Mouse (Mus musculus): ENCODE measurements around the gene Lrguk. TPM values are rescaled to one million over a fixed set of nuclear protein-coding genes. Genes with fewer than 3 reads are reported as not detected.

Lrguk gene
- polyA plus RNA-seq, 2 experiments, result 0.29 to 0.43 TPM

DNA sequence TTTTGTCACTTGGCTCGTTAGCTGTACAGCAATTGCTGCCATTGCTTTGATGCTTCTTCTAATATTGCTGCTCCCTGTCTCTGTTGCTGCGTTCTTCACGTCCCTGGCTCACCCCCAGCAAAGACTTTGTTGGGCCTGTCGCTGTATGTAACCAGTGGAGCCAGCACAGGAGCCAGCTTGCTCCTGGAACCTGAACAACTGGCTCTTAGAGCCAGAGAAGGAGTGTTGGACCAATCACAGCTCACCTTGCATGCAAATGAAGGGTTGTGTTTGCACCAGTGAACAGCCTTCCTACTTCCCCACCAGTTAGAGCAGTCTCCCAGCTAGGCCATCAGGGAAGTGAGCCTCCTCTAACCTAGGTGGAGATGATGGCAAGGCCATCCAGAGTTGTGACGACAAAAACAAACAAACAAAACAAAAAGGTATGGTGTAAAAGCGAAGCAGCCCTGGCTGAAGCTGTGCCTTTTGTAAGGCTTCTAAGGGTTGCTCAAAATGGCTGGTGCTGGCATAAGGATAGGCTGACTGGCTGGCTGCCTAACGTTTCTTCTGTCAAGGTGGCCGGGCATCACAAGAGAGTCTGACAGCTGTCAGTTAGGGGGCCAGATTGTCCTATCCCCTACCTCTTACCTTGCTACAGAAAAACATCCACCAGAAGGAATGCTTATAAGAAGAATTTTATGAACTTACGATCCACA lies 15.7 kb downstream of the Lrguk start:
- ATAC-seq (ENCODE audit: low FRiP score, low read depth), result no peak
- WGBS, result 75% methylated on average over 9 of the region's 9 CpGs

DNA sequence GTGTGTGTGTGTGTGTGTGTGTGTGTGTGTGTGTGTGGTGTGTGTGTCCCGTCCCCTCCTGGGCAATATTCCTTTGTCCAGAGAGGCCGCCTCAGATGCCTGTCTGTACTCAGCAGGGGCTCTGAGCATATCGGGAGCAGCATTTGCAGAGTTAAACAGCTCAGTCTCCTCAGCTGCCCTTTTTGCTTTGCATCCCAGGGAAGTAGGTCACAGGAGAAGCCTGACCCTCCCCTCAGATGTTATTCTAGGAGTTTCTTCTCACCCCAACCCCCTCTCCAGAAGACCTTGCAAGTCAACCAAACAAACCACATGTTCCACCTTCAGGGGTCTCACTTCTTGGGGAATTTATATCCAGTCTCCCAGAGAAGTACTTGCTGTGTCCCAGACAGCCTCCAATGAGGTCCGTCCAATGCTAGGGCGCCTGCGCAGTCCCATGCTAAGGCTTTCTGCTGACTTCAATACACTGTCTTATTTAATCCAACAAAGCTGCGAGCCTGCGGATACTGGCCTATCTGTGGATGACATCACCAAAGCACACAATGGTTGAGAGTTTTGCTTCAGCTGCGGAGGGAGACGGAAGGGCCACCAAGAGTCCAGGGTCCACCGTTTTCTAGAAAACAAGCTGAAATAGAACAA lies 17.4 kb downstream of the Lrguk start:
- no peak overlapping the region for H3K27ac ChIP-seq (replicated peaks; ENCODE audit: low read depth, low read length)
- H3K36me3 ChIP-seq (ENCODE audit: control insufficient read depth, insufficient read depth, low read length), result no peaks in the 10 kb centered on the region
- no peaks in the 10 kb centered on the region for H3K9me3 ChIP-seq (ENCODE audit: control insufficient read depth, low read length)
- WGBS, result 88% methylated on average over 10 of the region's 11 CpGs
- 0 out of 2 replicates have a peak, but pooled peaks cover 2% of the 10 kb centered on the region for H3K4me1 ChIP-seq (ENCODE audit: control insufficient read depth, insufficient read depth, low read length)
- DNase-seq (ENCODE audit: low spot score), result no peak
- ATAC-seq (ENCODE audit: low FRiP score, low read depth), result no peak
- no peak overlapping the region for H3K4me3 ChIP-seq (replicated peaks; ENCODE audit: low read length)
- H3K9ac ChIP-seq (ENCODE audit: low read depth, low read length, severe bottlenecking), result no peak overlapping the region
- H3K27me3 ChIP-seq (ENCODE audit: control insufficient read depth, insufficient read depth, low read length), result no peaks in the 10 kb centered on the region; the same call in 1 of the 2 replicates
- no peak overlapping the region for H3K4me2 ChIP-seq (replicated peaks; ENCODE audit: low read depth, low read length, severe bottlenecking)
- TF ChIP-seq POLR2A (IDR thresholded peaks at IDR 0.05; ENCODE audit: borderline replicate concordance, extremely low read depth, insufficient read depth, insufficient read length), result no peak

More for the DNA sequence above, 15.7 kb downstream of the Lrguk start:
- TF ChIP-seq POLR2A (IDR thresholded peaks at IDR 0.05; ENCODE audit: borderline replicate concordance, extremely low read depth, insufficient read depth, insufficient read length), result no peak
- DNase-seq (ENCODE audit: low spot score), result no peak
- Histone ChIP-seq H3K4me2 (replicated peaks; ENCODE audit: low read depth, low read length, severe bottlenecking) (no peak overlapping the region), H3K9me3 (ENCODE audit: control insufficient read depth, low read length) (no peaks in the 10 kb centered on the region), H3K27ac (replicated peaks; ENCODE audit: low read depth, low read length) (no peak overlapping the region), H3K36me3 (ENCODE audit: control insufficient read depth, insufficient read depth, low read length) (no peaks in the 10 kb centered on the region), H3K4me1 (ENCODE audit: control insufficient read depth, insufficient read depth, low read length) (0 out of 2 replicates have a peak, but pooled peaks cover under 1% of the 10 kb centered on the region), H3K27me3 (ENCODE audit: control insufficient read depth, insufficient read depth, low read length) (no peaks in the 10 kb centered on the region; the same call in 1 of the 2 replicates), H3K9ac (ENCODE audit: low read depth, low read length, severe bottlenecking) (no peak overlapping the region), H3K4me3 (replicated peaks; ENCODE audit: low read length) (no peak overlapping the region)

DNA sequence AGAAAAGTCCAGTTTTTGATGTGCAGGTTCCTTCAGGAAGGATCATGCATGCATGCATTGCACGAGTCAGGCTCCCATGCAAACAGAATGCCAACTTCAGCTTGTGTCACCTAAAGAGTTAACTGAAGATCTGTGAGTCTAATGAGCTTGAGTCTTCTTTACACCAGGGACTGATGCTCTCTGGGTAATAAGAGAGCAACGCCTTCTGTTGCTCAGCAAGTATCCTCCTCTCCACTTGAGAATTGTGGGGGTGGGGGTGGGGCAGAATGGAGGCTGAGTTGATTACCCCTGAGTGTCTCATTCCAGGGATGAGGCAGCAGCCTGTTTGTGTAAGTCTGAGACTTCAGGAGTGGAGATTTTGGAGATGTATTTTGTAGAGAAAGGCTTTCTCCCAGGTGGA lies 20.2 kb downstream of the Lrguk start:
- no peak for ATAC-seq (ENCODE audit: low FRiP score, low read depth)
- H3K4me2 ChIP-seq (replicated peaks; ENCODE audit: low read depth, low read length, severe bottlenecking), result no peak overlapping the region

DNA sequence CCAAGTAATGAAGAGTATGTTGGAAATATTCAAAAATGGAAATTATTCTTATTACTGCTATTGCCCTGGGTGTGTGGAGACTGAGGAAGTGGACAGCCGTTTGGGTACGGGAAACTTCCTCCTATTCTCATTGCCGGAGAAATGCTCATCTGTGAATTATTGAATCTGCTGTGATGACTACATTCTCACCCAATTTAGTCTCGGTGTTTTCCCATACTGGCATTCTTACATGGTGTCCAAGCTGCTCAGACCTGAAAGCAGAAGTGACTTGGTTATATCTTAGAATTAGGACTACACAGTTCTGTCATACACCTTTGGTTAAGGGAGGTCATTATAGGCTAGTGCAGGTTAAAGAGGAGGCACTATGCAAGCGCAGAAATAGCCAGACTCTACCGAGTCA lies 30.5 kb downstream of the Lrguk start:
- Histone ChIP-seq H3K36me3 (ENCODE audit: control insufficient read depth, insufficient read depth, low read length) (no peaks in the 10 kb centered on the region), H3K4me1 (ENCODE audit: control insufficient read depth, insufficient read depth, low read length) (no peaks in the 10 kb centered on the region), H3K27me3 (ENCODE audit: control insufficient read depth, insufficient read depth, low read length) (no peaks in the 10 kb centered on the region), H3K9me3 (ENCODE audit: control insufficient read depth, low read length) (no peaks in the 10 kb centered on the region), H3K4me2 (replicated peaks; ENCODE audit: low read depth, low read length, severe bottlenecking) (no peak overlapping the region), H3K27ac (replicated peaks; ENCODE audit: low read depth, low read length) (no peak overlapping the region), H3K4me3 (replicated peaks; ENCODE audit: low read length) (no peak overlapping the region), H3K9ac (ENCODE audit: low read depth, low read length, severe bottlenecking) (no peak overlapping the region)
- DNase-seq (ENCODE audit: low spot score) (no peak), ATAC-seq (ENCODE audit: low FRiP score, low read depth) (no peak)
- no peak for TF ChIP-seq POLR2A (IDR thresholded peaks at IDR 0.05; ENCODE audit: borderline replicate concordance, extremely low read depth, insufficient read depth, insufficient read length)
- WGBS, result 85% methylated on average over 6 of the region's 6 CpGs

More for the DNA sequence above, 20.2 kb downstream of the Lrguk start:
- Histone ChIP-seq H3K4me3 (replicated peaks; ENCODE audit: low read length) (no peak overlapping the region), H3K4me1 (ENCODE audit: control insufficient read depth, insufficient read depth, low read length) (0 out of 2 replicates have a peak, but pooled peaks cover 2% of the 10 kb centered on the region), H3K27ac (replicated peaks; ENCODE audit: low read depth, low read length) (no peak overlapping the region), H3K9ac (ENCODE audit: low read depth, low read length, severe bottlenecking) (no peak overlapping the region), H3K36me3 (ENCODE audit: control insufficient read depth, insufficient read depth, low read length) (no peaks in the 10 kb centered on the region), H3K9me3 (ENCODE audit: control insufficient read depth, low read length) (no peaks in the 10 kb centered on the region), H3K27me3 (ENCODE audit: control insufficient read depth, insufficient read depth, low read length) (no peaks in the 10 kb centered on the region)
- TF ChIP-seq POLR2A (IDR thresholded peaks at IDR 0.05; ENCODE audit: borderline replicate concordance, extremely low read depth, insufficient read depth, insufficient read length), result no peak
- DNase-seq (ENCODE audit: low spot score), result no peak
- WGBS, result 69% methylated on average over 2 of the region's 2 CpGs

DNA sequence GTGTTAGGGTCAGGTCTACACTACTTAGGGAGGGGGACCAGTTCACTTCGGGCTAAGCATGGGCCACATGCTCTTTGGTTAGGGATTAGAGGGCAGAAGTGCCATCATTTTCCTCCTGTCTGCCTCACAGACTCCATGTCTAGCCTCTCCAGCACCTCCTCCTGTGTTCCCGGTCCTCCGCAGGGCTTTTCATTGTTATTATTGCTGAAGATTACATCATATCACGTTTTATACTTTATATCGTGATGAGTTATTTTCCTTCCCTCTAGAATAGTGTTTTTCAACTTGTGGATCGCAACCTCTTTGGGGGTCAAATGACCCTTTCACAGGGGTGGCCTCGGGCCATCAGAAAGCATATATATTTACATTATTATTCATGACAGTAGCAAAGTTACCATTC lies 37.5 kb downstream of the Lrguk start:
- no peak overlapping the region for H3K9ac ChIP-seq (ENCODE audit: low read depth, low read length, severe bottlenecking)
- H3K36me3 ChIP-seq (ENCODE audit: control insufficient read depth, insufficient read depth, low read length), result no peaks in the 10 kb centered on the region
- ATAC-seq (ENCODE audit: low FRiP score, low read depth) (no peak), DNase-seq (ENCODE audit: low spot score) (no peak)
- H3K4me1 ChIP-seq (ENCODE audit: control insufficient read depth, insufficient read depth, low read length), result 0 out of 2 replicates have a peak, but pooled peaks cover 3% of the 10 kb centered on the region
- H3K9me3 ChIP-seq (ENCODE audit: control insufficient read depth, low read length), result no peaks in the 10 kb centered on the region
- WGBS, result 88% methylated on average over 7 of the region's 7 CpGs
- no peak for TF ChIP-seq POLR2A (IDR thresholded peaks at IDR 0.05; ENCODE audit: borderline replicate concordance, extremely low read depth, insufficient read depth, insufficient read length)
- no peak overlapping the region for H3K27ac ChIP-seq (replicated peaks; ENCODE audit: low read depth, low read length)
- no peak overlapping the region for H3K4me2 ChIP-seq (replicated peaks; ENCODE audit: low read depth, low read length, severe bottlenecking)
- H3K4me3 ChIP-seq (replicated peaks; ENCODE audit: low read length), result no peak overlapping the region
- H3K27me3 ChIP-seq (ENCODE audit: control insufficient read depth, insufficient read depth, low read length), result no peaks in the 10 kb centered on the region

Data from limb, embryonic 14.5 days (tissue).